Mouse (Mus musculus): ENCODE measurements around the gene Msantd2. TPM values are rescaled to one million over a fixed set of nuclear protein-coding genes. Genes with fewer than 3 reads are reported as not detected.

The Msantd2 gene
- 32.8 and 33.0 TPM in 2 replicates for polyA plus RNA-seq (2014; fragmentation: Nextera tagmentation; extraction: Ambion mirVana)

DNA sequence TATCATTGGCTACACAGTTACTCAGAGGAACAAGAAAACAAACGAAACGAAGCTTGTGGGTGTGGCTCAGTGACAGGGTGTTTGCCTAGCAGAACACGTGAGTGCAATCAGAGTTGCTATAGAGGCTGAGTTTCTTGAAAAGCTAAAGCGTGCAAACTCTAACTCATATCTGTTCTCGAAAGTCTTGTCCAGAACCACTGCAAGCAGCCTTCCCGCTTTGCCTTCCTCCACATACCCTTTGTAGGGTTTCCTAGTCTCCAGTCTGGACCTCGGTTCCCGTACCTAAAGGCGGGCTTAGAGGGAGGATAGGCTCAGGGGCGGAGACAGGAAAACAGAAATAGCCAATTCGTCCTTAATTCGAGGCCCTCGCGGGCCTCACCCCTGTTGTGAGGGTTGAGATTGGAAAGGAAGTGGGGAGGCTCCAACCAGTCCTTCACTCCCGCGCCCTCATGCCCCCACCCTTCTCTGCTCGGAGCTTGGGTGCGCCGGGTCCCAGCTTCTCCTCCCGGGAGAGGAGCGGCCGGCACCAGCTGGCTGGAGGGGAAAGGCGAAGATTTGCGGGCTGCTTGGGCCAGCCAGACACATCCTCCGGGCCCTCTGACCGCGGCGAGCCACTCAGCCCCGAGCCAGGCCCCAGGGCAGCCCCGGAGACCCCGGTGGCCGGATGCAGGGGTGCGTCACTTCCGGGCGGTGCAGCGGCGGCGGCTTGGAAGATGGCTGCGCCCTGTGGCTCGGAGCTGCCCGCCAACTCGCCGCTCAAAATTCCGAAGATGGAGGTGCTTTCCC, at the start of gene Msantd2:
Gene Msantd2 (plus strand): TSS at position 709 of the 786 bp plus-strand sequence.
- Histone ChIP-seq H3K4me1 (ENCODE audit: control insufficient read depth, insufficient read depth, low read length) (no peaks in the 10 kb centered on the region), H3K36me3 (replicated peaks; ENCODE audit: control insufficient read depth, insufficient read depth, low read depth, low read length) (no peaks in the 10 kb centered on the region), H3K9ac (replicated peaks; ENCODE audit: low read length) (peak within 1 kb of the TSS; percentile 96), H3K4me3 (ENCODE audit: low read depth, low read length) (peak within 1 kb of the TSS; percentile 97), H3K9me3 (replicated peaks; ENCODE audit: control insufficient read depth, low read length) (no peaks in the 10 kb centered on the region), H3K27me3 (ENCODE audit: control insufficient read depth, insufficient read depth, low read length) (no peaks in the 10 kb centered on the region), H3K4me2 (ENCODE audit: low read depth, low read length) (peak within 1 kb of the TSS; percentile 84), H3K27ac (replicated peaks; ENCODE audit: low read depth, low read length) (peak within 1 kb of the TSS; percentile 94)
- under 1% methylated on average over 44 of the region's 44 CpGs for WGBS
- ATAC-seq (replicated peaks; ENCODE audit: insufficient number of reproducible peaks, low FRiP score, low TSS enrichment, low read depth) = peak; percentile 96
- DNase-seq (ENCODE audit: low spot score) = peak; percentile 85

DNA sequence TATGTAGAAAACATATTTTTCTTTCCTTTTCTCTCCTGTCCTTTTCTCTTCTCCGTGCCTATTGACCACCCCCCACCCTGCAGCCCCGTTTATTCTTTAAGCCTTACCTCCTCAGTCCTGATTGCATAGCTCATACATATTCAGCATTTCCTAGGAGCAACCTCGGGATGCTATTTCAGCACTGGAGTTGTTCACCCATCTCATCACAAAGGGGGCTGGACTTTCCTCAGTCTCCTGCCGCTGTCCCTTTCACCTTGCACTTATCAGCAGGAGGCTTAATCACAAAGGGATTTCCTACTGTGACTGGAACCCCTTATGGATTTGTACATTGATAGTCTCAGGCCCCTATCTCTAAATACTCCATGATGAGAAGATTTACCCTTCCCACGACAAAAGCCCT, 36.7 kb upstream of the Msantd2 start:
- 0% methylated on average over 5 of the region's 5 CpGs for WGBS
- H3K4me3 ChIP-seq (ENCODE audit: low read depth, low read length) = no peak overlapping the region
- H3K9me3 ChIP-seq (replicated peaks; ENCODE audit: control insufficient read depth, low read length) = no peaks in the 10 kb centered on the region
- no peak for ATAC-seq (replicated peaks; ENCODE audit: insufficient number of reproducible peaks, low FRiP score, low TSS enrichment, low read depth)
- no peak for DNase-seq (ENCODE audit: low spot score)
- no peak overlapping the region for H3K4me2 ChIP-seq (ENCODE audit: low read depth, low read length)
- H3K27me3 ChIP-seq (ENCODE audit: control insufficient read depth, insufficient read depth, low read length) = peaks cover 54% of the 10 kb centered on the region
- no peaks in the 10 kb centered on the region for H3K36me3 ChIP-seq (replicated peaks; ENCODE audit: control insufficient read depth, insufficient read depth, low read depth, low read length)
- H3K27ac ChIP-seq (replicated peaks; ENCODE audit: low read depth, low read length) = no peak overlapping the region
- no peak overlapping the region for H3K9ac ChIP-seq (replicated peaks; ENCODE audit: low read length)
- H3K4me1 ChIP-seq (ENCODE audit: control insufficient read depth, insufficient read depth, low read length) = no peaks in the 10 kb centered on the region

DNA sequence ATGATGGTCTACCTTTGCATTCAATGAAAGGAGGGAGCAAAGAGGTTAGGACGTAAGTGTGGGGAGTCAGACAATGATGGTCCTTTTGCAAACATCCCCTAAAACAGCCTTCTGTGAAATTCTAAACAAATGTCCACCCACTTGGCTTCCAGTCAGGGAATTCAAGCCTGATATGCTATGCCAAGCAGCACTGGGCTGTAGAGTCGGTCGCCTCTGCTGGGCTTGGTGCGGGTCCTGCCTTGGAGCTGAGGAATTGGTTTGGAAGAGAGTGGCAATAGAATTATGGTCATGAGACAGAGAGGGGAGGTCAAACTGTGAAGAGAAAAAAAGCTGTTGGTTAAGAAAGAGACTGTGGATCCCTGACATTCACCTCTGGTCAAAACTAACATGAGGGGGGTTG, 35.8 kb upstream of the Msantd2 start:
- Histone ChIP-seq H3K4me2 (ENCODE audit: low read depth, low read length) (no peak overlapping the region), H3K27ac (replicated peaks; ENCODE audit: low read depth, low read length) (no peak overlapping the region), H3K4me3 (ENCODE audit: low read depth, low read length) (no peak overlapping the region), H3K36me3 (replicated peaks; ENCODE audit: control insufficient read depth, insufficient read depth, low read depth, low read length) (no peaks in the 10 kb centered on the region), H3K4me1 (ENCODE audit: control insufficient read depth, insufficient read depth, low read length) (no peaks in the 10 kb centered on the region), H3K9me3 (replicated peaks; ENCODE audit: control insufficient read depth, low read length) (no peaks in the 10 kb centered on the region), H3K9ac (replicated peaks; ENCODE audit: low read length) (no peak overlapping the region), H3K27me3 (ENCODE audit: control insufficient read depth, insufficient read depth, low read length) (peaks cover 64% of the 10 kb centered on the region)
- no peak for DNase-seq (ENCODE audit: low spot score)
- WGBS = 27% methylated on average over 4 of the region's 4 CpGs
- ATAC-seq (replicated peaks; ENCODE audit: insufficient number of reproducible peaks, low FRiP score, low TSS enrichment, low read depth) = no peak

DNA sequence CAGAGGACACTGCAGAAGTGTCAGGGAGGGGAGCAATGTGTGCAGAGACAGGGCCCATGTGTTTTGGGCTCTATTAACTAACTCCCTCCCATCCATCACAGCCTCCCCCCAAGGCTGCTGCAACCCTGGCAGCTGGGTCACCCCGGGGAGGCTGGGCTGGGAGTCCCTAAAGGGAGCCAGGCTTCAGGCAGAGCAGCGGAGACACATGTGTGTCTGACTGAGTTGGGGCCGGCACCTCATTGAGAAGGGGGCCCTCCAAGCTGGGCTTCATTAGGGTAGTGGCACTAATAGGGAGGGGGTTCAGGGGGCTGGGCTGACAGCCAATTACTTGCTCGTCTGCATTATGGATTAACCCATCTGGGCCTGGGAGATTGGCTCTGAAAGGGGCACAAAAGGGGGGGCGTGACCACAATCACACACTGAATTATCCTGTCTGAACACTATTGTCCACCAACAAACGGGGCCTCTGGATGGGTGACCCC, 35.1 kb upstream of the Msantd2 start:
- Histone ChIP-seq H3K36me3 (replicated peaks; ENCODE audit: control insufficient read depth, insufficient read depth, low read depth, low read length) (no peaks in the 10 kb centered on the region), H3K27me3 (ENCODE audit: control insufficient read depth, insufficient read depth, low read length) (peaks cover 70% of the 10 kb centered on the region), H3K27ac (replicated peaks; ENCODE audit: low read depth, low read length) (no peak overlapping the region), H3K4me1 (ENCODE audit: control insufficient read depth, insufficient read depth, low read length) (no peaks in the 10 kb centered on the region), H3K9ac (replicated peaks; ENCODE audit: low read length) (no peak overlapping the region), H3K4me2 (ENCODE audit: low read depth, low read length) (no peak overlapping the region), H3K4me3 (ENCODE audit: low read depth, low read length) (no peak overlapping the region), H3K9me3 (replicated peaks; ENCODE audit: control insufficient read depth, low read length) (no peaks in the 10 kb centered on the region)
- DNase-seq (ENCODE audit: low spot score) (peak; percentile 28), ATAC-seq (replicated peaks; ENCODE audit: insufficient number of reproducible peaks, low FRiP score, low TSS enrichment, low read depth) (peak; percentile 69; the same call in 1 of the 2 replicates)
- WGBS = 0% methylated on average over 6 of the region's 6 CpGs

DNA sequence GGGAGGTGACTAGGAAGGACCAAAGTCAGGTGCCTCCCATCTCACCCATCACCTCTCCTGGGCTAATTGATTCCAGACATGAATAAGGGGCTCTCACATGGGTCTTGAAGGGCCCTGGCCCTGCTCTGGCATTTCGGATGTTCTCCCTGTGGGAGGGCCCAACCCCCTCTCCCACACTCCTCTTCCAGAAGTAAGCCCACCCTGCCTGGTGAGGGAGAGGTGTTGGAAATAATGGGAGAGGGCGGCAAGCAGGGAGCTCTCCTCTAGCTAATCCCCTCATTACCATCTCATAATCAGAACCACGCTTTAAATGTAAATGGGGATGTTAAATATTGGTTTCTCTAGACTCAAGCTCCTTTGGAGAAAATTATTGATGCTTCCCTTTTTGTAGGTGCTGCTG, 34.1 kb upstream of the Msantd2 start:
- Histone ChIP-seq H3K4me2 (ENCODE audit: low read depth, low read length) (no peak overlapping the region), H3K36me3 (replicated peaks; ENCODE audit: control insufficient read depth, insufficient read depth, low read depth, low read length) (no peaks in the 10 kb centered on the region), H3K9me3 (replicated peaks; ENCODE audit: control insufficient read depth, low read length) (no peaks in the 10 kb centered on the region), H3K9ac (replicated peaks; ENCODE audit: low read length) (no peak overlapping the region), H3K4me1 (ENCODE audit: control insufficient read depth, insufficient read depth, low read length) (0 out of 2 replicates have a peak, but pooled peaks cover under 1% of the 10 kb centered on the region), H3K4me3 (ENCODE audit: low read depth, low read length) (no peak overlapping the region), H3K27ac (replicated peaks; ENCODE audit: low read depth, low read length) (no peak overlapping the region), H3K27me3 (ENCODE audit: control insufficient read depth, insufficient read depth, low read length) (peaks cover 78% of the 10 kb centered on the region)
- 4% methylated on average over 3 of the region's 3 CpGs for WGBS
- ATAC-seq (replicated peaks; ENCODE audit: insufficient number of reproducible peaks, low FRiP score, low TSS enrichment, low read depth) (no peak), DNase-seq (ENCODE audit: low spot score) (no peak)

DNA sequence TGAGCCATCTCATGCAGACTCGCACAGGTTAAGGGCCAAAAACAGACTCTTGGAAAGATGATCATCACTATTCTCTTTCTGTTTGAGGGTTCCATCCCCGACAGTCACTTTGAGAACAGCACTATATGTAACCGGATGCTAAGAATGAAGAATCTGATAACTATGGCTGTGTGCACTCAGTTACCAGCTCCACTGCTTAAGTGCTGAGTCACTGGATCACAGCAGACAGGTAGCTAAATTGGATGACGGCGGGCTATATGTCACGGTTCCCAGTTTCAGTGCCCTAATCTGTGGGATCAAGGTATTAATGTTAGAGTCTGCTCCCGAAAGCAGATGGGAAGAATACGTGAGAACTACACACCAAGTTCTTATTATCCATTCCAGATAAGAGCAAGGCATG, 33.3 kb upstream of the Msantd2 start:
- Histone ChIP-seq H3K9me3 (replicated peaks; ENCODE audit: control insufficient read depth, low read length) (no peaks in the 10 kb centered on the region), H3K9ac (replicated peaks; ENCODE audit: low read length) (no peak overlapping the region), H3K27ac (replicated peaks; ENCODE audit: low read depth, low read length) (no peak overlapping the region), H3K4me2 (ENCODE audit: low read depth, low read length) (no peak overlapping the region), H3K27me3 (ENCODE audit: control insufficient read depth, insufficient read depth, low read length) (peaks cover 85% of the 10 kb centered on the region), H3K36me3 (replicated peaks; ENCODE audit: control insufficient read depth, insufficient read depth, low read depth, low read length) (no peaks in the 10 kb centered on the region), H3K4me3 (ENCODE audit: low read depth, low read length) (no peak overlapping the region), H3K4me1 (ENCODE audit: control insufficient read depth, insufficient read depth, low read length) (0 out of 2 replicates have a peak, but pooled peaks cover 6% of the 10 kb centered on the region)
- 3% methylated on average over 8 of the region's 8 CpGs for WGBS
- DNase-seq (ENCODE audit: low spot score) (no peak), ATAC-seq (replicated peaks; ENCODE audit: insufficient number of reproducible peaks, low FRiP score, low TSS enrichment, low read depth) (no peak)

DNA sequence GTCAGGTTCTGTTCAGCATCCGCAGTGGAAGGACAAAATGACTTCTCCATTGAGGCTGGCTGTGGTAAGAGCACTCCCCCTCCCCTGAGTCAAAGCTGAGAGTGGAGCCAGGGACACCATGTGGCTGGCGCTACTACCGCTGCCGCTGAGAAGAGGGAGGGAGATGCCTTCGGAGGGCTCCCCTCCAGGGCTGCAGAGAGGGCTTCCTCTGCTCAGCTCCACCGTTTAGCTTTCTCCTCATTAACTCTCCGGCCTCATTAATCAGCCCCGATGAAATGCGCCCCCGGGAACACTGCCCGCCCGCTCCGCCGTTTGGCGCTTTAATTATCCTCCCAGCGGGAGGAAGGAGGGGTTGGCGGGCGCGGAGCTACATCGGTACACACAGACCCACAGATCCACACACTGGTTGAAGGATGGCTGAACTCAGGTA, 32.6 kb upstream of the Msantd2 start:
- no peak overlapping the region for H3K9ac ChIP-seq (replicated peaks; ENCODE audit: low read length)
- H3K36me3 ChIP-seq (replicated peaks; ENCODE audit: control insufficient read depth, insufficient read depth, low read depth, low read length) = no peaks in the 10 kb centered on the region
- peak; percentile 49; the same call in 1 of the 2 replicates for ATAC-seq (replicated peaks; ENCODE audit: insufficient number of reproducible peaks, low FRiP score, low TSS enrichment, low read depth)

DNA sequence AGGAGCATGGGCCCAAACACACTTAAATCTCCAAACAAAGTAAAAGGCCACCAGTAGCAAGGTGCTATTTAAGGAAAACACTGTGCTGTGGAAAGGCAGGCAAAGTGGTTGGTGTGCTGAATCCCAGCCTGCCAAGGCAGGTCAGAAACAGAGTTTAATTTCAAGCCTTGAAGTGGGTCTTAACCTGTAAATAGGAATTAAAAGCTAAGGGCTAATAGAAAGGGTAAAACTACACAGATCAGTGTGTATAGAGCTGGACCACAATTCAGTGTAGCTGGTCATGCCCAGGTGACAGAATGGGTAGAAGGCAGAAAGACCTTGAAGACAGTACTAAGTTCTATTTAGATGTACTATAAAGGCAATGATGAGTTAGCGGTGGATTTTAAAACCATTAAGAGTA, 32.0 kb upstream of the Msantd2 start:
- WGBS = 48% methylated on average over 1 of the region's 1 CpGs
- no peak for DNase-seq (ENCODE audit: low spot score)
- no peak for ATAC-seq (replicated peaks; ENCODE audit: insufficient number of reproducible peaks, low FRiP score, low TSS enrichment, low read depth)
- H3K4me2 ChIP-seq (ENCODE audit: low read depth, low read length) = no peak overlapping the region
- H3K36me3 ChIP-seq (replicated peaks; ENCODE audit: control insufficient read depth, insufficient read depth, low read depth, low read length) = no peaks in the 10 kb centered on the region
- no peaks in the 10 kb centered on the region for H3K9me3 ChIP-seq (replicated peaks; ENCODE audit: control insufficient read depth, low read length)
- no peak overlapping the region for H3K4me3 ChIP-seq (ENCODE audit: low read depth, low read length)
- 0 out of 2 replicates have a peak, but pooled peaks cover 6% of the 10 kb centered on the region for H3K4me1 ChIP-seq (ENCODE audit: control insufficient read depth, insufficient read depth, low read length)
- no peak overlapping the region for H3K9ac ChIP-seq (replicated peaks; ENCODE audit: low read length)
- H3K27me3 ChIP-seq (ENCODE audit: control insufficient read depth, insufficient read depth, low read length) = peaks cover 90% of the 10 kb centered on the region
- no peak overlapping the region for H3K27ac ChIP-seq (replicated peaks; ENCODE audit: low read depth, low read length)

More for the DNA sequence above, 32.6 kb upstream of the Msantd2 start:
- H3K27ac ChIP-seq (replicated peaks; ENCODE audit: low read depth, low read length) = no peak overlapping the region
- H3K4me3 ChIP-seq (ENCODE audit: low read depth, low read length) = peak overlapping the region; percentile 22
- H3K9me3 ChIP-seq (replicated peaks; ENCODE audit: control insufficient read depth, low read length) = no peaks in the 10 kb centered on the region
- H3K4me2 ChIP-seq (ENCODE audit: low read depth, low read length) = peak overlapping the region; percentile 46
- peak; percentile 47 for DNase-seq (ENCODE audit: low spot score)
- H3K27me3 ChIP-seq (ENCODE audit: control insufficient read depth, insufficient read depth, low read length) = peaks cover 89% of the 10 kb centered on the region
- WGBS = under 1% methylated on average over 19 of the region's 20 CpGs
- H3K4me1 ChIP-seq (ENCODE audit: control insufficient read depth, insufficient read depth, low read length) = 0 out of 2 replicates have a peak, but pooled peaks cover 6% of the 10 kb centered on the region
